Mouse (Mus musculus) brain, embryonic 18.5 days (tissue): Measurements from ENCODE around the gene Slc44a3.

Experiments used
- DNase-seq: peaks from one replicate; pipeline ENCODE4 v3.0.0-alpha.2; 2012; ENCODE audit warnings: low read depth, low spot score

Slc44a3 gene

GRCm38 (mm10) chr3:121460473-121461193 lies 71.6 kb downstream of the Slc44a3 start:
- no peak for DNase-seq

DNA sequence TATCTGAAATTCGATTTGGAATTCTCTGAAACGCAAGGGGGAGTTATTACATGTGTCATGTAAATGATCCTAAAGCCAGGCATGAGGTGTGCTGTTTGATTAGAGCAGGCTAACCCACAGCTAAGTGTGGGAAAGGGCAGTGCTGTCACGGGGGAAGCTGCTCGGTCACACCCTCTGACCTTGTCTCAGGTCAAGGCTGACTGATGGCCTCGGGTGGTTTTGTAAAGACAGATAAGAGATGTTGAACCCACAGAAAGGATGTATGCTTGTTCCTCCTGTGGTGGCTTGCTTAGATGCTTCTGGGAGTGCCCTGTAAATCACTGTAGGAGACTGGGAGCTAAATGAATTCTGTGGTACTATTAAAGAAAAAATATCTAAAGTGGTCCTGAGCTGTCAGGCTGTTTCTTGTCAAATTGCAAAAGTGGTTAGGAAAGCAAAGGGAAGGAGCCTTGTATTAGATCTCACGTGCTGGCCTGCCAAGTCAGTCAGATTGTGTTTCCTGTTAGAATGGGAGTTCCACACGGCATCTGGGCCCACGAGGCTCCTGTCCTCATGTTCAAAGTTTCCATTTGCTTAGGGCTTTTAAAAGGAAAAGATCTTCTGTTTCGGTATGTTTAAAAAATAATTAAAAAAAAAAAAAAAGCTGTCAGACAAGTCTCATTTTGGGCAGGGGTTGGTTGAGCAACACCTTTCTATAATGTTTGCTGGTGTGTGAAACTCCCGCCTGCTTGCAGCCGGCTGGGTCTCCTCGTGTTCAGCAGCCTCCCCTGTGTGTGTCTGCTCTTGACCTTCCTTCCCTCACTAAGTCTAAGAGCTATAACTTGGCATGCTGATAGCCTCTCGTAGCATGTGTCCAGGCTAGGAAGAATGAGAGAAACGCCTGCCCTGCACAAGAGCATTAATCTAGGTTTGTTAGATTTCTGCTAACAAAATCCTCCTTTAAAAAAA lies 73.4 kb downstream of the Slc44a3 start:
- no peak for DNase-seq

GRCm38 (mm10) chr3:121451404-121451803 lies 80.8 kb downstream of the Slc44a3 start:
- no peak for DNase-seq

DNA sequence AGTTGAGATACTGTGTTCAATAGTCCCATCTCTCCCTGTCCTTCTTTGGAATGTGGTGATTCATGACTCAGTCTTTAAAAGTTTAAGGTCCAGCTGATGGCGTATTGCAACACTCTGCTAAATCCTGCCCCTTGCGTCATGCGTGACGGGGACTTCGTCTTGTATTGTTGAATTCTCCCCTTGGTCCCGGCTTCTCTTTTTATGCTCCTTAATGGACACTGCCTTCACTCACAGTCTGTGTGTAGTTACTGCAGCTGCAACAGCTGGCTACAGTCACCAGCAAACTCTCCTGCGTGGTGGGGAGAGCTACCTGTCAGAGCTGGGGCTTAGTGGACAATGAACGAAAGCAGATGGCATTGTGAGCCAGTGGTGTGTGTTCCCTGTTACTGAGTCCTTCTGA lies 82.7 kb downstream of the Slc44a3 start:
- DNase-seq, result no peak

DNA sequence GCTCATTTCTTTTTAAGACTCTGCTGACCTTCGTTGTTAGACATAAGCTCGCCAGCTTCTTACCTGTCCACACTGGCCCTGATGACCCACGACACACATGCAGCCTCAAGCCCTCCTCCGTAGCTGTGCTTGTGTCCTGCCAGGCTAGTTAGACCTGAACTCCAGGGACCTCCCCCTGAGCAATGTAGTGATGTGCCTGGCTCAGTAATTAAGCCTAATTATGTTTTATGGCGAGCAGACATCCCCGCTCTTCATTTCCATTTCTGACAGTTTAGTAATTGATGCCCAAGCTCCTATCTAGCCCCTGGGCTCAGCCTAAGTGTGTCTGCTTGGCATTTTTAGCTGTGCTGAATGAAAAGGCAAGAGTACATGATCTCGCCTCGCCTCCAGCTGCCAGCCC lies 83.6 kb downstream of the Slc44a3 start:
- DNase-seq, result no peak

DNA sequence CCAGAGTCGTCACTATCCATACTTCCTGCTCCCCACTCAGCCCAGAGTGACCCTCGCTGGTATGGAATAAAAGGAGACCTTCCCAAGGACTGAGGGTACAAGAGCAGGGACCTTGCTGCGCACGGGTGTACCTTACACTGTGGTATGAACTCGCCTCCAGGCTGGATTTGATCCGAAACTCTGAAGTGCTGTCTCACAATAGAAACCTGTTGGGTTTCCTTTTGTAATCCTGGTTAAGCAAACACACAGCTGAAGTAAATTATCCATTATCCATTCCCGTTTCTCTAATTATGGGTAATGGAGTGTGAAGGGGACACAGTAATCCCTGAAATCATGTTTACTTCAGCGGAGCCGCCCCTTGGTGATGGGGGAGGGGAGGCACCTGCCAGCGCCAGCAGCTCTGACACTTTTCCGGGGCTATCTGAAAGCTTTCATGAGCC lies 84.2 kb downstream of the Slc44a3 start:
- no peak for DNase-seq

DNA sequence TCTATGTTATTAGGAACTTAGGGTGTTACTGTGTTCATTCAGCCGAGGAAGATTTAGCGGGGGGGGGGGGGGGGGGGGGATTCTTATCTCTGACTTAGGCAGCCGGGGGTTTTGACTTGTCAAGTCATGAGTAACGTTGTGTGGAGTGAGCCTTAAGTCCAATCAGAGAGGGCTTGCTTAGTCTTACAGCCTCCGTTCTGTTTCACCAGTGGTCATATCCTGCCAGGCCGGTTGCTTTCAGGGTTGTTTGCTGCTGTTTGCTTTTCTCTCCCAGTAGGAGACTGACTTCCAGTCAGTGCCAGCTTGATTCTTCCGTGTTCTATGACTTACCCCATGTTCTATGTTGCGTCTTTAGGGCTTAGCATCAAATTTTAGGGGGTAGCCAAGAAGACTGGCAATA lies 85.8 kb downstream of the Slc44a3 start:
- DNase-seq, result no peak

DNA sequence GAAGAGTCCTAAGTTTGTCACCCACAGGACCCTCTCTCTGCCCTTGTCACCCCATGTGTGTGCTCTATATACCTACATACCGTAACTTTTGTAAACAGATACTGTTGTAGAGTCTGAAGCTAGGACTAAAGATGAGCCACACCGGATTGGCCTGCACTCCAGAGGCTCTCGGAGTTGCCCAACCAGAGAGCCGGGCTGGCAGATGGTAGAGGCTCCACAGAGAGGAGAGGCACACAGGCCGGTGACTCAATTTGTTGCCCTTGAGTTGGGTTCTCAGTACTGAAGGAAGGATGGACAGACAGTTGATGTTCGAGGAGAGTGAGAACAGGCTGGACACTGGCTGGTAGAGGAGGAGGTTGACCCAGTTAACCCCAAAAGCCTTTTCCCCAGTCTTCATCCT lies 87.8 kb downstream of the Slc44a3 start:
- no peak for DNase-seq

GRCm38 (mm10) chr3:121443861-121444271 lies 88.3 kb downstream of the Slc44a3 start:
- DNase-seq, result no peak

- DNase-seq, result no peak
Observed at GRCm38 (mm10) chr3:121442288-121442687, 89.9 kb downstream of the Slc44a3 start.

GRCm38 (mm10) chr3:121441504-121441903 lies 90.7 kb downstream of the Slc44a3 start:
- no peak for DNase-seq

DNA sequence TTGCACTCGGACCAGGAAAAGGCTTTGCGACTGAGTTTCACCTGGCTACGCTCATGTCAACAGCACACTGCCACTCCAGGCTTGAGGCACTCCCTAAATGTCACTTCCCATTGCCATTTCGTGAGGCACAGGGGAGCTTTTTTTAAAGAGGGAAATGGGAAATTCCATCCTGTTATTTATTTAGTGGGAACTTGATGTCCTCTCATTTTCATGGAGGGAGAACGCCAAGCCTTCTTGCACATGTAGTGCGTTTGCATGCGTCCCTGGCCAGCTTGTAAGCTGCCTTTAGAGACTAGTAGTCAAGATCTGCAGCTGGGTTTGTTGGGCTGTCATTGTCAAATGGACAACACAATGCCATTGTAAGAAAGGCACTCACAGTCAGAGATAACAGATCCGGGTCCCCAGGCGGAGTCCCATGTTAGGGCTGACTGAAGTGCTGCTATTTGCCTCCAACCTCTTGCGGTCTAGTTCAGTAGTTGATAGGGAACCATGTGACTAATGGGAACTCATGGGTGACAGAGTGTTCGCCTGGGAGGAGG lies 92.5 kb downstream of the Slc44a3 start:
- no peak for DNase-seq

DNA sequence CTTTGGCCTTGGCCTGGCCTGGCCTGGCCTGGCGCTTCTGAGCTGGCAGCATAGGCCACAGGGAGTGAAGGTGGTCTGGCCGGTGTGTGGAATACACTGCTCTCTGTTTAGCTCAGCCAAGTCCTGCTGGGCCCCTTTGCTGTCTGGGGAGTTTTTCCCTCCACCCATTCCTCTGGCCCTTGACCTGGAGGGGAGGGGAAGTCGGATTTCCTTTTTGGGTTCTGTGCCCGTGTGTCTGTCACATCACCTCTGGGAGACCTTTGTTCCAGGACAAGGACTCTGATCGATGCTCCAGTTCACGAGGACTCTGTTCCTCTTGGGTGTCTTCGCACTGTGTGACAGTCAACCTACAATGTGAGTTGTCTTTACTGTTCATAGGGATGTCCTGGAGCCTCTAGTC lies 94.2 kb downstream of the Slc44a3 start:
- no peak for DNase-seq

DNA sequence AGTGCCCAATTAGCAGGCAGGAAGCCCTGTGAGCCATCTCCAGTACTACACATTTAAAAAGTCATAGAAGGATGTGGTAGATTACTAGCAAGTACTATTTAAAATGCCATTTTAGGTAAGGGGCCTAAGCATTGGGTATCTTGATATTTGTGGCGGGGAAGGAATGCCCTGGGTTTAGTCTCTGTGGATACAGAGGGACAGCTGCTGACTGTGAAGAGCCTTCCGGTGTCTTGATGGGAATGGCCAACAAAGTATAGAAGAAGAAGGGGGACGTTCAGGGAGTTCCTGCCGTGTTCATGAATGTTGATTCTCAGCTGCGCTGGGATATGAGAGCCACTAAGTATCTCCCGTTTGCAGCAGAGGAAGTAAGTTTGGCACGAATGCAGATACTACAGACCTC lies 95.1 kb downstream of the Slc44a3 start:
- DNase-seq, result no peak

- DNase-seq, result no peak
Observed at GRCm38 (mm10) chr3:121435296-121435695, 96.9 kb downstream of the Slc44a3 start.

GRCm38 (mm10) chr3:121433968-121434533 lies 98.2 kb downstream of the Slc44a3 start:
- DNase-seq, result no peak

GRCm38 (mm10) chr3:121433359-121433758 lies 98.8 kb downstream of the Slc44a3 start:
- no peak for DNase-seq

- no peak for DNase-seq
Observed at GRCm38 (mm10) chr3:121430289-121430936, 101.8 kb downstream of the Slc44a3 start.

DNA sequence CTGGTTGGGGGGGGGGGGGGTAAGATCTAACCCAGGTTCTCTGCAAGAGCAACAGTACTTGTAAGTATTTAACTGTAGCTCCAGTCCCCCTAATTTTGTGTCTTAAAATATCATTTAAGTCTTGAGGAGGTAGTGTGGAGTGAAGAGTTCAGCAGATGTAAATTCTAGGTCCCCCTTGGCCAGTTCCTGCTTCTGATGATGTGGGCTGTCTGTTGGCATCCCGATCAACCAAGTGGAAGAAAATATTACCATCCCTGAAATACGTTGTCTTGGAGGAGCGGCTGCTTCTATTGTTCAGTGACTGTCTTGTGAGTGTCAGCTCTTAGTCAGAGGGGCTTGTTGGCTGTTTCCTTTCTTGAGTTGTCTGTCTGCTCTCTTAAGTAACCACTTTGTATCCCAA lies 102.7 kb downstream of the Slc44a3 start:
- no peak for DNase-seq

DNA sequence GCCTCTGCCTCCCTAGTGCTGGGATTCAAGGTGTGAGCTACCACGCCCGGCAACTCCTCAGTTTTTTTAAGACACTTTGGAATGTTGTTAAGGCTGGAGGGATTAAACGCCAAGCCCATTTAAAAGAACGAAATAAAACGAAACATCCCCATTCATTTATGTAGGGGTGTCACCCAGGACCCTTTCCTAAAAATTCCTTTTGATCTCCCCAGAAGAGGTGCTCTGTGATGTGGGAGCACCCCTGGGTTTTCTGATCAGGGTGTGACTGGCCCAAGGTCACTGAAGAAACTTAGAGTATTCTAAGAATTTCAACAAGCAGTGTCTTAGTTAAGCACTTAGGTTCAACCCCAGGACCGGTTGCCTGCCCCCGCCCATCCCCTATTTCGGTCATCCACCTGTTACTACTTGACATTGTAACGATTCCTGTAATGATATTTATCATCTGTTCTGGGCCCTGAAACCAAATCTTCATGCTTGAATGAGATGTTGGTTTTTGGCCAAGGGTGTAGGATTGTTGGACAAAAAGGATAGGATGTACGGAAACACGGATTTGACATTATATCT lies 103.4 kb downstream of the Slc44a3 start:
- no peak for DNase-seq

GRCm38 (mm10) chr3:121428230-121428629 lies 104.0 kb downstream of the Slc44a3 start:
- DNase-seq, result no peak
